Mouse (Mus musculus): ENCODE measurements around the gene Usp15. TPM values are rescaled to one million over a fixed set of nuclear protein-coding genes. Genes with fewer than 3 reads are reported as not detected.

Usp15 gene
- total and polyA plus RNA-seq, 3 experiments: 65.4 to 124 (median 113) TPM

DNA sequence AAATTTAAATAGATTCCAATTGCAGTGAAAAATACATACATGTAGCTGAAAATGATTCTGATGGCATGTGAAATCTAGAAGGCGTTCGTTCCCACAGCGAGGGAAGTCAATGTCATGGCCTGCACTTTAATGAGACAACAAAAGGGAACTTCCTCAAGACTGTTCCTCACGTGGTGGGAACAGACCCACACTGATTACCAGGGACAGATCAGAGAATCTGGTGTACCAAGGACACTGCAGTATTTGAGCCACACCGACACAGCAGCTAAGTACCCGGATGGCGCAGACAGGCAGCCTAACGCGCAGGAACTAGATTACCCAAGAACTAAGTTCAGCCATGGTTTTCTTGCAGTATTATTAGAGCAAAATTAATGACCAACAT, 84.0 kb downstream of the Usp15 start:
- Histone ChIP-seq H3K9ac (ENCODE audit: insufficient read depth, low read depth) (no peak overlapping the region), H3K27ac (ENCODE audit: insufficient read depth, low read depth) (no peak overlapping the region), H3K4me2 (ENCODE audit: insufficient read depth, low read depth, poor library complexity, severe bottlenecking) (no peak overlapping the region), H3K27me3 (replicated peaks) (no peaks in the 10 kb centered on the region), H3K4me3 (replicated peaks in 1 of 3; ENCODE audit: low read depth in 2 of 3, low read length in 2 of 3, poor library complexity in 1 of 3) (no peak overlapping the region), H3K4me1 (ENCODE audit: control insufficient read depth in 1 of 2, insufficient read depth in 2 of 2) (no peaks in the 10 kb centered on the region), H3K36me3 (replicated peaks in 1 of 2; ENCODE audit: control insufficient read depth in 1 of 2, insufficient read depth in 1 of 2, low read length in 1 of 2) (peaks cover 53 to 77% of the 10 kb centered on the region in 2 experiments), H3K79me2 (replicated peaks; ENCODE audit: control insufficient read depth, extremely low read depth, insufficient read depth, poor library complexity, severe bottlenecking) (no peaks in the 10 kb centered on the region), H3K9me3 (replicated peaks; ENCODE audit: low read length) (no peaks in the 10 kb centered on the region)
- DNase-seq (ENCODE audit: extremely low read depth): no peak
- dilution Hi-C loops (cut with MboI; ENCODE audit: extremely low pct_ligation_motif_present, extremely low pct_unique_long_range_greater_than_20kb, low sequenced_read_pairs) (no loop called here), in situ Hi-C loops (cut with MboI; ENCODE audit: low pct_ligation_motif_present, low pct_unique_long_range_greater_than_20kb, low sequenced_read_pairs) (no loop called here)
- no peak for TF ChIP-seq RAD21 (IDR thresholded peaks at IDR 0.05; ENCODE audit: low read depth, low read length)
- no peak for TF ChIP-seq CTCF (conservative IDR thresholded peaks at IDR 0.05 in 1 of 2, IDR thresholded peaks at IDR 0.05 in 1 of 2; ENCODE audit: low read depth in 2 of 2, low read length in 2 of 2)
- no peak for TF ChIP-seq MEF2A (IDR thresholded peaks at IDR 0.05; ENCODE audit: borderline replicate concordance, low read depth, low read length)
- TF ChIP-seq PAX5 (IDR thresholded peaks at IDR 0.05; ENCODE audit: low read length): no peak
- no peak for TF ChIP-seq ZC3H11A (IDR thresholded peaks at IDR 0.05; ENCODE audit: low read depth, low read length)
- TF ChIP-seq NRF1 (IDR thresholded peaks at IDR 0.05; ENCODE audit: low read depth, low read length): no peak
- TF ChIP-seq SIN3A (IDR thresholded peaks at IDR 0.05; ENCODE audit: low read length): no peak
- TF ChIP-seq ELF1 (IDR thresholded peaks at IDR 0.05; ENCODE audit: low read depth, low read length): no peak
- no peak for TF ChIP-seq TCF12 (IDR thresholded peaks at IDR 0.05; ENCODE audit: low read depth, low read length)
- no peak for TF ChIP-seq MYC (IDR thresholded peaks at IDR 0.05; ENCODE audit: low read depth, low read length)
- TF ChIP-seq TBP (conservative IDR thresholded peaks at IDR 0.05; ENCODE audit: low read depth, low read length): no peak
- TF ChIP-seq SMC3 (IDR thresholded peaks at IDR 0.05; ENCODE audit: low read depth, low read length): no peak

DNA sequence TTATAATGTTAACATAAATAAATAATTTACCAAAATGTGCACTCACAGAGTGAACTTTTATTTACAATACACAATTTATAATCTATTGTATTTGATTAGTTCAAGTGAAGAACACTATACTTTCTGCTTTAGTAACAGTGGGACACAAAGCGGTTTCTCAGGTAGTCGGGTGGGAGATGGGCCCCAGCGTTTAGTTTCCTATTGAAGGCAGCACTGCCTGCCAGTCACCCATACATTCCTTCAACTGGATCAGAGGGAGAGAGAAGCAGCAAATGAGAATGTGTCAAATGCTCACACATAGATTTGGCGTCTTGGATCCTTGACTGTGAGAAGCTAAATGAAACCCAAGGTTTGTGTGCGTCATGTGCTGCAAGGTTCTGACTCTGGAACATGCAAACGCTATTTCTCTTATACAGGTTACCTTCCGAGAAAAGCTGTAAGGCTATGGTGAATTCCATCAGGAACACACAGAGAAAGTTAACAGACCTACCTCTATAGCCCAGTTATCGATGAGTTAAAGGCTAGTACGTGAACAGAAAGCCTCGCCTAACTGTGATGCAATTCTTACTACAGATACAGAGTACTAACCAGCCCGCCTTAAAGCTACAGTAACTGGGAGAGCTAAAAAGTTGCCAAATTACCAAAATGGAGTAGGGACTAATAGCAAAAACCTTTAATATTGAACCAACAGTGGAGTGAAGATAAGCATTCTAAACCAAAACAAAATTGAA, 84.6 kb downstream of the Usp15 start:
- Histone ChIP-seq H3K36me3 (replicated peaks in 1 of 2; ENCODE audit: control insufficient read depth in 1 of 2, insufficient read depth in 1 of 2, low read length in 1 of 2) (peaks cover 48 to 76% of the 10 kb centered on the region in 2 experiments), H3K79me2 (replicated peaks; ENCODE audit: control insufficient read depth, extremely low read depth, insufficient read depth, poor library complexity, severe bottlenecking) (no peaks in the 10 kb centered on the region), H3K4me2 (ENCODE audit: insufficient read depth, low read depth, poor library complexity, severe bottlenecking) (no peak overlapping the region), H3K4me1 (ENCODE audit: control insufficient read depth in 1 of 2, insufficient read depth in 2 of 2) (no peaks in the 10 kb centered on the region), H3K4me3 (replicated peaks in 1 of 3; ENCODE audit: low read depth in 2 of 3, low read length in 2 of 3, poor library complexity in 1 of 3) (no peak overlapping the region), H3K27me3 (replicated peaks) (no peaks in the 10 kb centered on the region), H3K9me3 (replicated peaks; ENCODE audit: low read length) (no peaks in the 10 kb centered on the region), H3K27ac (ENCODE audit: insufficient read depth, low read depth) (no peak overlapping the region), H3K9ac (ENCODE audit: insufficient read depth, low read depth) (no peak overlapping the region)
- TF ChIP-seq NRF1 (IDR thresholded peaks at IDR 0.05; ENCODE audit: low read depth, low read length) (no peak), JUND (conservative IDR thresholded peaks at IDR 0.05; ENCODE audit: low read depth, low read length) (no peak), ETS1 (conservative IDR thresholded peaks at IDR 0.05; ENCODE audit: low read depth, low read length) (no peak), MEF2A (IDR thresholded peaks at IDR 0.05; ENCODE audit: borderline replicate concordance, low read depth, low read length) (no peak), MAX (IDR thresholded peaks at IDR 0.05; ENCODE audit: low read length) (no peak), CTCF (conservative IDR thresholded peaks at IDR 0.05 in 1 of 2, IDR thresholded peaks at IDR 0.05 in 1 of 2; ENCODE audit: low read depth in 2 of 2, low read length in 2 of 2) (no peak), SMC3 (IDR thresholded peaks at IDR 0.05; ENCODE audit: low read depth, low read length) (no peak), CHD1 (IDR thresholded peaks at IDR 0.05; ENCODE audit: low read depth, low read length) (no peak), MAZ (IDR thresholded peaks at IDR 0.05; ENCODE audit: low read depth, low read length) (no peak)
- in situ Hi-C loops (cut with MboI; ENCODE audit: low pct_ligation_motif_present, low pct_unique_long_range_greater_than_20kb, low sequenced_read_pairs) (no loop called here), dilution Hi-C loops (cut with MboI; ENCODE audit: extremely low pct_ligation_motif_present, extremely low pct_unique_long_range_greater_than_20kb, low sequenced_read_pairs) (no loop called here)
- DNase-seq (ENCODE audit: extremely low read depth): no peak

All from CH12.LX (cell line).